Comparison of ENCODE assay signal across 10 mouse cellular contexts in genomic region chr9:115236352-115236841, GRCm38 (mm10).
DNase-seq lines count a peak whose midpoint lies in the region; ATAC-seq and TF ChIP-seq lines count a peak whose summit lies in the region.
"Had no signal": no experiment of that assay in that cellular context is flagged by ENCODE, and none has a peak within 500 bp of the region (broad histone marks: within the 10 kb centered on the region; RNA-seq: fewer than 3 reads in every experiment).

No protein-coding gene starts in this region.

- H3K4me1 ChIP-seq in midbrain, embryonic 11.5 days (ENCODE audit: control insufficient read depth, insufficient read depth, low read length) = no peaks in the 10 kb centered on the region
- no peaks in the 10 kb centered on the region for H3K4me1 ChIP-seq in midbrain, embryonic 10.5 days
- H3K4me1 ChIP-seq in brown adipose tissue, adult 24 weeks (ENCODE audit: control insufficient read depth, insufficient read depth, insufficient read length, low read length) = no peaks in the 10 kb centered on the region
- H3K4me1 ChIP-seq in intestine, postnatal 0 days (replicated peaks; ENCODE audit: control insufficient read depth, insufficient read depth, low read length) = no peaks in the 10 kb centered on the region
- peaks cover 8% of the 10 kb centered on the region; the same call in 1 of the 2 replicates for H3K4me1 ChIP-seq in small intestine, adult 2 months (ENCODE audit: control insufficient read depth, insufficient read depth, insufficient read length, low read length)
- no peaks in the 10 kb centered on the region for H3K4me1 ChIP-seq in hindbrain, embryonic 13.5 days (replicated peaks)
- H3K4me1 ChIP-seq: forebrain, embryonic 10.5 days had no signal

- DNase-seq in midbrain, embryonic 11.5 days (ENCODE audit: low spot score, missing footprints) = peak; percentile 69
- no peak for DNase-seq in midbrain, embryonic 10.5 days (ENCODE audit: low spot score)
- DNase-seq in left cerebral cortex, adult 11 months (ENCODE audit: low spot score) = no peak
- no peak for DNase-seq in left cerebral cortex, postnatal 14 days (ENCODE audit: low spot score in 2 of 2)
- DNase-seq: cerebellum, adult 9-10 months had no signal

- 95% methylated on average over 8 of the region's 8 CpGs for WGBS in midbrain, embryonic 11.5 days
- 93% methylated on average over 8 of the region's 8 CpGs for WGBS in midbrain, embryonic 10.5 days
- 61% methylated on average over 8 of the region's 8 CpGs for WGBS in intestine, postnatal 0 days
- 65% methylated on average over 8 of the region's 8 CpGs for WGBS in small intestine, adult 2 months
- WGBS in hindbrain, embryonic 13.5 days = 86% methylated on average over 8 of the region's 8 CpGs

- H3K36me3 ChIP-seq in midbrain, embryonic 11.5 days (ENCODE audit: control insufficient read depth, insufficient read depth, low read length) = peaks cover 10% of the 10 kb centered on the region
- H3K36me3 ChIP-seq in midbrain, embryonic 10.5 days = peaks cover 32% of the 10 kb centered on the region
- peaks cover 14% of the 10 kb centered on the region for H3K36me3 ChIP-seq in intestine, postnatal 0 days (ENCODE audit: control insufficient read depth, insufficient read depth)
- peaks cover 18% of the 10 kb centered on the region for H3K36me3 ChIP-seq in small intestine, adult 2 months (ENCODE audit: control insufficient read depth, insufficient read depth, low read length)
- H3K36me3 ChIP-seq in hindbrain, embryonic 13.5 days = peaks cover 20% of the 10 kb centered on the region

- H3K4me2 ChIP-seq in midbrain, embryonic 11.5 days = no peak overlapping the region
- H3K4me2 ChIP-seq in intestine, postnatal 0 days (replicated peaks; ENCODE audit: low read depth) = no peak overlapping the region
- no peak overlapping the region for H3K4me2 ChIP-seq in hindbrain, embryonic 13.5 days

- H3K9ac ChIP-seq in midbrain, embryonic 11.5 days (ENCODE audit: low read length) = no peak overlapping the region
- H3K9ac ChIP-seq in intestine, postnatal 0 days (ENCODE audit: low read depth, low read length) = no peak overlapping the region
- H3K9ac ChIP-seq in hindbrain, embryonic 13.5 days = no peak overlapping the region

- H3K9me3 ChIP-seq in midbrain, embryonic 11.5 days (ENCODE audit: control insufficient read depth, low read length) = no peaks in the 10 kb centered on the region
- H3K9me3 ChIP-seq in midbrain, embryonic 10.5 days (replicated peaks) = no peaks in the 10 kb centered on the region
- no peaks in the 10 kb centered on the region for H3K9me3 ChIP-seq in intestine, postnatal 0 days (ENCODE audit: control insufficient read depth)
- no peaks in the 10 kb centered on the region for H3K9me3 ChIP-seq in hindbrain, embryonic 13.5 days
- H3K9me3 ChIP-seq: forebrain, embryonic 10.5 days had no signal

- TF ChIP-seq POLR2A in small intestine, adult 2 months (IDR thresholded peaks at IDR 0.05; ENCODE audit: low read depth, low read length) = no peak

- TF ChIP-seq CTCF in intestine, postnatal 0 days (IDR thresholded peaks at IDR 0.05; ENCODE audit: low read depth) = no peak
- TF ChIP-seq CTCF in small intestine, adult 2 months (IDR thresholded peaks at IDR 0.05; ENCODE audit: extremely low read depth, insufficient read length, insufficient replicate concordance, low read depth, low read length) = no peak

- H3K27me3 ChIP-seq in midbrain, embryonic 11.5 days (ENCODE audit: control insufficient read depth, insufficient read depth, low read length) = no peaks in the 10 kb centered on the region
- no peaks in the 10 kb centered on the region for H3K27me3 ChIP-seq in midbrain, embryonic 10.5 days (ENCODE audit: low read depth, poor library complexity, severe bottlenecking)
- no peaks in the 10 kb centered on the region for H3K27me3 ChIP-seq in intestine, postnatal 0 days (replicated peaks; ENCODE audit: control insufficient read depth, insufficient read depth, low read length)
- no peaks in the 10 kb centered on the region for H3K27me3 ChIP-seq in small intestine, adult 2 months (ENCODE audit: control insufficient read depth, insufficient read depth, low read length)
- H3K27me3 ChIP-seq in hindbrain, embryonic 13.5 days = no peaks in the 10 kb centered on the region

- no peak overlapping the region for H3K4me3 ChIP-seq in midbrain, embryonic 11.5 days (ENCODE audit: low read depth, low read length)
- no peak overlapping the region for H3K4me3 ChIP-seq in midbrain, embryonic 10.5 days
- no peak overlapping the region for H3K4me3 ChIP-seq in brown adipose tissue, adult 24 weeks (ENCODE audit: insufficient read depth, low read depth, low read length)
- no peak overlapping the region for H3K4me3 ChIP-seq in intestine, postnatal 0 days (ENCODE audit: low read depth, low read length)
- H3K4me3 ChIP-seq in small intestine, adult 2 months (ENCODE audit: low read depth, low read length) = no peak overlapping the region
- H3K4me3 ChIP-seq in hindbrain, embryonic 13.5 days = no peak overlapping the region
- H3K4me3 ChIP-seq: forebrain, embryonic 10.5 days had no signal

- intact Hi-C loops in left cerebral cortex, postnatal 14 days (cut with DNase I) = no loop called here

- H3K27ac ChIP-seq in midbrain, embryonic 11.5 days (ENCODE audit: low read depth, low read length) = no peak overlapping the region
- H3K27ac ChIP-seq in midbrain, embryonic 10.5 days (replicated peaks) = no peak overlapping the region
- H3K27ac ChIP-seq in brown adipose tissue, adult 24 weeks (replicated peaks; ENCODE audit: low read depth, low read length) = 0 out of 2 replicates have a peak overlapping the region, but pooled peaks have one; percentile 53
- H3K27ac ChIP-seq in intestine, postnatal 0 days (ENCODE audit: low read depth, low read length) = peak overlapping the region; percentile 57
- peak overlapping the region; percentile 73; the same call in 1 of the 2 replicates for H3K27ac ChIP-seq in small intestine, adult 2 months (ENCODE audit: insufficient read depth, low read depth, low read length)
- no peak overlapping the region for H3K27ac ChIP-seq in hindbrain, embryonic 13.5 days
- H3K27ac ChIP-seq: forebrain, embryonic 10.5 days had no signal

- ATAC-seq in midbrain, embryonic 11.5 days (ENCODE audit: low FRiP score) = no peak
- ATAC-seq in intestine, postnatal 0 days = peak; percentile 71
- no peak for ATAC-seq in hindbrain, embryonic 13.5 days (ENCODE audit: low FRiP score)

Comparison
In these comparisons a context has a peak if more than half of its experiments do, and no peak if none do; other contexts are left out.
1. H3K27ac ChIP-seq: peak in brown adipose tissue, adult 24 weeks (single experiment), intestine, postnatal 0 days (single experiment) and small intestine, adult 2 months (single experiment); none in midbrain, embryonic 11.5 days (single experiment), midbrain, embryonic 10.5 days (single experiment) and hindbrain, embryonic 13.5 days (single experiment).